Mouse (Mus musculus) gastrocnemius, postnatal 10 days (tissue): ENCODE data around the gene Cmtm2b. TPM values are rescaled to one million over a fixed set of nuclear protein-coding genes. Genes with fewer than 3 reads are reported as not detected.

Source experiments
- total RNA-seq, 2 experiments: library from RNA; stranded (reverse); gene quantifications; 2 replicates each; pipeline ENCODE4 v1.2.3; 2021

Gene Cmtm2b
- total RNA-seq, 2 experiments from 2014 or later: not detected

Other genes starting within 250 kb of the Cmtm2b start
- gene Cdh5, start 220.6 kb upstream of the Cmtm2b start, total RNA-seq: 100 to 1,000 TPM; 145 to 168 TPM
- gene Bean1, start 151.8 kb upstream of the Cmtm2b start, total RNA-seq: 1 to 10 TPM; 1.0 to 1.4 TPM
- gene Tk2, start 73.7 kb upstream of the Cmtm2b start, total RNA-seq: 1 to 10 TPM; 5.6 to 7.6 TPM
- 10 to 100 TPM in 1 of 2 experiments, 1 to 10 TPM in 1; 6.6 to 10.1 TPM for gene Cklf, start 71.4 kb upstream of the Cmtm2b start, total RNA-seq
- not detected for gene Cmtm2a, start 29.0 kb upstream of the Cmtm2b start, total RNA-seq
- not detected for gene Gm45711, start 12.1 kb upstream of the Cmtm2b start, total RNA-seq
- gene Cmtm1, start 12.1 kb upstream of the Cmtm2b start, total RNA-seq: not detected
- not detected for gene Gm11020, start 663 bp upstream of the Cmtm2b start, total RNA-seq
- 10 to 100 TPM; 27.4 to 38.9 TPM for gene Cmtm3, start 17.2 kb downstream of the Cmtm2b start, total RNA-seq
- gene Cmtm4, start 73.6 kb downstream of the Cmtm2b start, total RNA-seq: 1 to 10 TPM; 6.3 to 7.6 TPM
- gene Dync1li2, start 120.8 kb downstream of the Cmtm2b start, total RNA-seq: 100 to 1,000 TPM; 101 to 112 TPM
- gene Terb1, start 187.7 kb downstream of the Cmtm2b start, total RNA-seq: not detected
- 10 to 100 TPM; 27.0 to 27.4 TPM for gene Nae1, start 212.4 kb downstream of the Cmtm2b start, total RNA-seq
- gene Car7, start 212.5 kb downstream of the Cmtm2b start, total RNA-seq: 1 to 10 TPM in 1 of 2 experiments, under 1 TPM in 1; 0.56 to 1.6 TPM